Mouse (Mus musculus): ENCODE measurements at regions not wholly inside any gene's neighbourhood (a gene's known extent, or its start where the extent isn't known, plus 50 kb on each side); places are given as distances from the start of the nearest gene placed in this dataset.
"Not testable (repeated sequence)": the region's sequence is repeated elsewhere in the genome, so short reads cannot be mapped to it uniquely, and the experiment has no call there.

- WGBS, result 54% methylated on average over 3 of the region's 3 CpGs
- Histone ChIP-seq H3K4me1 (ENCODE audit: control insufficient read depth, insufficient read depth, low read length) (no peaks in the 10 kb centered on the region), H3K4me3 (replicated peaks; ENCODE audit: extremely low read depth, low read depth, low read length) (no peak overlapping the region)
- TF ChIP-seq POLR2A (IDR thresholded peaks at IDR 0.05; ENCODE audit: borderline replicate concordance, extremely low read depth, low read depth, low read length) (no peak), CTCF (IDR thresholded peaks at IDR 0.05; ENCODE audit: insufficient read depth, low read length) (no peak)
- DNase-seq, result no peak
Measured at GRCm38 (mm10) chr10:66630996-66631395, 464.9 kb upstream of the Jmjd1c start.

GRCm38 (mm10) chr10:66640890-66641847 is 454.8 kb upstream of the Jmjd1c start:
- TF ChIP-seq CTCF (IDR thresholded peaks at IDR 0.05; ENCODE audit: insufficient read depth, low read length), result no peak
- TF ChIP-seq POLR2A (IDR thresholded peaks at IDR 0.05; ENCODE audit: borderline replicate concordance, extremely low read depth, low read depth, low read length), result no peak
- WGBS, result 63% methylated on average over 24 of the region's 24 CpGs
- Histone ChIP-seq H3K4me3 (replicated peaks; ENCODE audit: extremely low read depth, low read depth, low read length) (no peak overlapping the region), H3K4me1 (ENCODE audit: control insufficient read depth, insufficient read depth, low read length) (no peaks in the 10 kb centered on the region)
- DNase-seq, result no peak

GRCm38 (mm10) chr10:66641966-66642365 is 454.0 kb upstream of the Jmjd1c start:
- H3K4me3 ChIP-seq (replicated peaks; ENCODE audit: extremely low read depth, low read depth, low read length), result no peak overlapping the region
- WGBS, result 87% methylated on average over 6 of the region's 6 CpGs
- TF ChIP-seq CTCF (IDR thresholded peaks at IDR 0.05; ENCODE audit: insufficient read depth, low read length) (no peak), POLR2A (IDR thresholded peaks at IDR 0.05; ENCODE audit: borderline replicate concordance, extremely low read depth, low read depth, low read length) (no peak)
- no peak for DNase-seq
- no peaks in the 10 kb centered on the region for H3K4me1 ChIP-seq (ENCODE audit: control insufficient read depth, insufficient read depth, low read length)

- no peak overlapping the region for H3K4me3 ChIP-seq (replicated peaks; ENCODE audit: extremely low read depth, low read depth, low read length)
- no peak for DNase-seq
- WGBS, result 68% methylated on average over 5 of the region's 5 CpGs
- H3K4me1 ChIP-seq (ENCODE audit: control insufficient read depth, insufficient read depth, low read length), result no peaks in the 10 kb centered on the region
- TF ChIP-seq CTCF (IDR thresholded peaks at IDR 0.05; ENCODE audit: insufficient read depth, low read length) (no peak), POLR2A (IDR thresholded peaks at IDR 0.05; ENCODE audit: borderline replicate concordance, extremely low read depth, low read depth, low read length) (no peak)
Measured at GRCm38 (mm10) chr10:66643160-66643559, 452.8 kb upstream of the Jmjd1c start.

GRCm38 (mm10) chr10:66657520-66657919 is 438.4 kb upstream of the Jmjd1c start:
- 72% methylated on average over 5 of the region's 5 CpGs for WGBS
- DNase-seq, result no peak
- no peak for TF ChIP-seq POLR2A (IDR thresholded peaks at IDR 0.05; ENCODE audit: borderline replicate concordance, extremely low read depth, low read depth, low read length)
- TF ChIP-seq CTCF (IDR thresholded peaks at IDR 0.05; ENCODE audit: insufficient read depth, low read length), result no peak
- no peaks in the 10 kb centered on the region for H3K4me1 ChIP-seq (ENCODE audit: control insufficient read depth, insufficient read depth, low read length)
- no peak overlapping the region for H3K4me3 ChIP-seq (replicated peaks; ENCODE audit: extremely low read depth, low read depth, low read length)

- no peak for TF ChIP-seq POLR2A (IDR thresholded peaks at IDR 0.05; ENCODE audit: borderline replicate concordance, extremely low read depth, low read depth, low read length)
- TF ChIP-seq CTCF (IDR thresholded peaks at IDR 0.05; ENCODE audit: insufficient read depth, low read length), result no peak
Measured at GRCm38 (mm10) chr10:66683160-66683559, 412.8 kb upstream of the Jmjd1c start.

GRCm38 (mm10) chr10:66689196-66689595 is 406.7 kb upstream of the Jmjd1c start:
- DNase-seq; H3K4me3 ChIP-seq (replicated peaks; ENCODE audit: extremely low read depth, low read depth, low read length); H3K4me1 ChIP-seq (ENCODE audit: control insufficient read depth, insufficient read depth, low read length): not testable (repeated sequence)
- 56% methylated on average over 2 of the region's 2 CpGs for WGBS

More at GRCm38 (mm10) chr10:66683160-66683559, 412.8 kb upstream of the Jmjd1c start:
- no peak overlapping the region for H3K4me3 ChIP-seq (replicated peaks; ENCODE audit: extremely low read depth, low read depth, low read length)
- 57% methylated on average over 6 of the region's 6 CpGs for WGBS
- H3K4me1 ChIP-seq (ENCODE audit: control insufficient read depth, insufficient read depth, low read length), result no peaks in the 10 kb centered on the region
- no peak for DNase-seq

- no peaks in the 10 kb centered on the region for H3K4me1 ChIP-seq (ENCODE audit: control insufficient read depth, insufficient read depth, low read length)
- no peak for TF ChIP-seq POLR2A (IDR thresholded peaks at IDR 0.05; ENCODE audit: borderline replicate concordance, extremely low read depth, low read depth, low read length)
- no peak for TF ChIP-seq CTCF (IDR thresholded peaks at IDR 0.05; ENCODE audit: insufficient read depth, low read length)
- no peak overlapping the region for H3K4me3 ChIP-seq (replicated peaks; ENCODE audit: extremely low read depth, low read depth, low read length)
- 82% methylated on average over 11 of the region's 11 CpGs for WGBS
- no peak for DNase-seq
Measured at GRCm38 (mm10) chr10:66694549-66695285, 401.2 kb upstream of the Jmjd1c start.

- not testable (repeated sequence) for H3K4me1 ChIP-seq (ENCODE audit: control insufficient read depth, insufficient read depth, low read length); H3K4me3 ChIP-seq (replicated peaks; ENCODE audit: extremely low read depth, low read depth, low read length); DNase-seq
- 84% methylated on average over 9 of the region's 9 CpGs for WGBS
Measured at GRCm38 (mm10) chr10:66714926-66715325, 381.0 kb upstream of the Jmjd1c start.

GRCm38 (mm10) chr10:66717909-66718308 is 378.0 kb upstream of the Jmjd1c start:
- WGBS, result 71% methylated on average over 7 of the region's 7 CpGs
- Histone ChIP-seq H3K4me1 (ENCODE audit: control insufficient read depth, insufficient read depth, low read length) (no peaks in the 10 kb centered on the region), H3K4me3 (replicated peaks; ENCODE audit: extremely low read depth, low read depth, low read length) (no peak overlapping the region)
- peak; percentile 41; the same call in 1 of the 2 replicates for TF ChIP-seq CTCF (IDR thresholded peaks at IDR 0.05; ENCODE audit: insufficient read depth, low read length)
- TF ChIP-seq POLR2A (IDR thresholded peaks at IDR 0.05; ENCODE audit: borderline replicate concordance, extremely low read depth, low read depth, low read length), result no peak
- no peak for DNase-seq

Data from lung, adult 2 months (tissue).